Mouse (Mus musculus) C2C12 (cell line): ENCODE data around the gene Tlr4.

ENCODE experiments used
- CTCF ChIP-seq: IDR thresholded peaks from one replicate; pipeline ENCODE4 v1.5.1; 2011; ENCODE audit not compliant: control insufficient read depth, insufficient read depth, insufficient read length
- MYOG ChIP-seq: IDR thresholded peaks from one replicate; pipeline ENCODE4 v1.6.1; 2011; ENCODE audit not compliant: control insufficient read depth, insufficient read length; ENCODE audit errors: extremely low read depth

- TF ChIP-seq MYOG = no peak
- no peak for TF ChIP-seq CTCF
Observed at GRCm38 (mm10) chr4:66828163-66828668, 832 bp downstream of the Tlr4 start.
